Mouse (Mus musculus) liver, embryonic 14.5 days (tissue): ENCODE data around the gene Rbm4b.

ENCODE experiments used
- CTCF ChIP-seq: IDR thresholded peaks from 2 replicates; pipeline ENCODE4 v1.5.1; 2016; ENCODE audit warnings: antibody characterized with exemption, low read depth, control low read depth
- EP300 ChIP-seq: IDR thresholded peaks from 2 replicates; pipeline ENCODE4 v1.6.1; 2016; ENCODE audit warnings: antibody characterized with exemption, low read depth

DNA sequence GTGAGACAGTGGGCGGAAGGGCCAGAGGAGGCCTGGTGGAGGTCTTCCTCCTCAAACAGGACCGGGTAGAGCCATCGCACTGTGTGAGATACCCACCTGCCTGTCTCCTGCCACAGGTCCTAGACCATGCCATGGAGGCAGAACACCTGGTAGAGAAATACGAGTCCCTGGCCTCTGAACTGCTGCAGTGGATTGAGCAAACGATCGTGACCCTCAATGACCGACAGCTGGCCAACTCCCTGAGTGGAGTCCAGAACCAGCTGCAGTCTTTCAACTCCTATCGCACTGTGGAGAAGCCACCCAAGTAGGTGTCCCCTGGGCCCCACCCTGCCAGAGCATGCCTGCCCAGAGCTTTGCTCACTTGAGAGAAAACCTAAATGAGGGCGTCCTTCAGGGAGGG lies 27.1 kb upstream of the Rbm4b start:
- TF ChIP-seq CTCF (no peak), EP300 (no peak)
